Mouse (Mus musculus): ENCODE results near the gene Fzd7. TPM values are rescaled to one million over a fixed set of nuclear protein-coding genes. Genes with fewer than 3 reads are reported as not detected.

The Fzd7 gene
- polyA plus RNA-seq, 1 experiment from 2014 or later = 2.9 TPM

GRCm38 (mm10) chr1:59487651-59488051, 5.4 kb downstream of the Fzd7 start:
- Histone ChIP-seq H3K9ac (ENCODE audit: low read length) (peak overlapping the region; percentile 42; the same call in 1 of the 2 replicates), H3K27ac (ENCODE audit: low read length) (peak overlapping the region; percentile 66), H3K27me3 (ENCODE audit: control insufficient read depth, insufficient read depth, low read length) (peaks cover 10% of the 10 kb centered on the region), H3K36me3 (ENCODE audit: control insufficient read depth, insufficient read depth) (no peaks in the 10 kb centered on the region), H3K9me3 (replicated peaks; ENCODE audit: control insufficient read depth, low read length) (no peaks in the 10 kb centered on the region), H3K4me3 (ENCODE audit: low read length) (peak overlapping the region; percentile 16), H3K4me2 (ENCODE audit: low read depth, low read length) (peak overlapping the region; percentile 52), H3K4me1 (ENCODE audit: control insufficient read depth, insufficient read depth, low read length) (peaks cover 36% of the 10 kb centered on the region)
- WGBS = 6% methylated on average over 10 of the region's 10 CpGs
- no peak for ATAC-seq (replicated peaks; ENCODE audit: extremely low read depth, insufficient read depth, low FRiP score)

- no peaks in the 10 kb centered on the region for H3K36me3 ChIP-seq (ENCODE audit: control insufficient read depth, insufficient read depth)
- WGBS = 45% methylated on average over 4 of the region's 4 CpGs
- H3K4me3 ChIP-seq (ENCODE audit: low read length) = no peak overlapping the region
- H3K4me2 ChIP-seq (ENCODE audit: low read depth, low read length) = no peak overlapping the region
- H3K9ac ChIP-seq (ENCODE audit: low read length) = no peak overlapping the region
- ATAC-seq (replicated peaks; ENCODE audit: extremely low read depth, insufficient read depth, low FRiP score) = no peak
- peaks cover 10% of the 10 kb centered on the region for H3K27me3 ChIP-seq (ENCODE audit: control insufficient read depth, insufficient read depth, low read length)
- H3K4me1 ChIP-seq (ENCODE audit: control insufficient read depth, insufficient read depth, low read length) = peaks cover 31% of the 10 kb centered on the region
- H3K9me3 ChIP-seq (replicated peaks; ENCODE audit: control insufficient read depth, low read length) = no peaks in the 10 kb centered on the region
- peak overlapping the region; percentile 51 for H3K27ac ChIP-seq (ENCODE audit: low read length)
Measured at GRCm38 (mm10) chr1:59488481-59488880, 6.3 kb downstream of the Fzd7 start.

GRCm38 (mm10) chr1:59488991-59489390, 6.8 kb downstream of the Fzd7 start:
- no peaks in the 10 kb centered on the region for H3K36me3 ChIP-seq (ENCODE audit: control insufficient read depth, insufficient read depth)
- H3K27ac ChIP-seq (ENCODE audit: low read length) = no peak overlapping the region; the same call in 1 of the 2 replicates
- H3K4me2 ChIP-seq (ENCODE audit: low read depth, low read length) = no peak overlapping the region
- no peak overlapping the region for H3K4me3 ChIP-seq (ENCODE audit: low read length)
- peaks cover 25% of the 10 kb centered on the region for H3K4me1 ChIP-seq (ENCODE audit: control insufficient read depth, insufficient read depth, low read length)
- H3K27me3 ChIP-seq (ENCODE audit: control insufficient read depth, insufficient read depth, low read length) = peaks cover 7% of the 10 kb centered on the region
- WGBS = 32% methylated on average over 4 of the region's 4 CpGs
- no peak overlapping the region for H3K9ac ChIP-seq (ENCODE audit: low read length)
- H3K9me3 ChIP-seq (replicated peaks; ENCODE audit: control insufficient read depth, low read length) = no peaks in the 10 kb centered on the region
- no peak for ATAC-seq (replicated peaks; ENCODE audit: extremely low read depth, insufficient read depth, low FRiP score)

GRCm38 (mm10) chr1:59491517-59491916, 9.3 kb downstream of the Fzd7 start:
- H3K27ac ChIP-seq (ENCODE audit: low read length) = no peak overlapping the region
- H3K4me3 ChIP-seq (ENCODE audit: low read length) = no peak overlapping the region
- H3K9ac ChIP-seq (ENCODE audit: low read length) = no peak overlapping the region
- peaks cover 17% of the 10 kb centered on the region for H3K4me1 ChIP-seq (ENCODE audit: control insufficient read depth, insufficient read depth, low read length)
- no peaks in the 10 kb centered on the region for H3K36me3 ChIP-seq (ENCODE audit: control insufficient read depth, insufficient read depth)
- H3K4me2 ChIP-seq (ENCODE audit: low read depth, low read length) = no peak overlapping the region
- no peaks in the 10 kb centered on the region; the same call in 1 of the 2 replicates for H3K27me3 ChIP-seq (ENCODE audit: control insufficient read depth, insufficient read depth, low read length)
- H3K9me3 ChIP-seq (replicated peaks; ENCODE audit: control insufficient read depth, low read length) = no peaks in the 10 kb centered on the region
- ATAC-seq (replicated peaks; ENCODE audit: extremely low read depth, insufficient read depth, low FRiP score) = no peak
- 68% methylated on average over 9 of the region's 9 CpGs for WGBS

GRCm38 (mm10) chr1:59492432-59492831, 10.2 kb downstream of the Fzd7 start:
- Histone ChIP-seq H3K4me2 (ENCODE audit: low read depth, low read length) (no peak overlapping the region), H3K27me3 (ENCODE audit: control insufficient read depth, insufficient read depth, low read length) (no peaks in the 10 kb centered on the region; the same call in 1 of the 2 replicates), H3K4me1 (ENCODE audit: control insufficient read depth, insufficient read depth, low read length) (peaks cover 17% of the 10 kb centered on the region), H3K9me3 (replicated peaks; ENCODE audit: control insufficient read depth, low read length) (no peaks in the 10 kb centered on the region), H3K9ac (ENCODE audit: low read length) (no peak overlapping the region), H3K4me3 (ENCODE audit: low read length) (no peak overlapping the region), H3K36me3 (ENCODE audit: control insufficient read depth, insufficient read depth) (no peaks in the 10 kb centered on the region), H3K27ac (ENCODE audit: low read length) (no peak overlapping the region)
- 64% methylated on average over 4 of the region's 4 CpGs for WGBS
- ATAC-seq (replicated peaks; ENCODE audit: extremely low read depth, insufficient read depth, low FRiP score) = no peak

GRCm38 (mm10) chr1:59495970-59496369, 13.7 kb downstream of the Fzd7 start:
- 88% methylated on average over 5 of the region's 5 CpGs for WGBS
- H3K36me3 ChIP-seq (ENCODE audit: control insufficient read depth, insufficient read depth) = no peaks in the 10 kb centered on the region
- no peak overlapping the region for H3K27ac ChIP-seq (ENCODE audit: low read length)
- H3K4me2 ChIP-seq (ENCODE audit: low read depth, low read length) = no peak overlapping the region
- no peaks in the 10 kb centered on the region for H3K27me3 ChIP-seq (ENCODE audit: control insufficient read depth, insufficient read depth, low read length)
- no peak overlapping the region for H3K9ac ChIP-seq (ENCODE audit: low read length)
- no peaks in the 10 kb centered on the region for H3K9me3 ChIP-seq (replicated peaks; ENCODE audit: control insufficient read depth, low read length)
- H3K4me3 ChIP-seq (ENCODE audit: low read length) = no peak overlapping the region
- H3K4me1 ChIP-seq (ENCODE audit: control insufficient read depth, insufficient read depth, low read length) = no peaks in the 10 kb centered on the region
- ATAC-seq (replicated peaks; ENCODE audit: extremely low read depth, insufficient read depth, low FRiP score) = no peak

GRCm38 (mm10) chr1:59497741-59498613, 15.8 kb downstream of the Fzd7 start:
- no peak overlapping the region for H3K27ac ChIP-seq (ENCODE audit: low read length)
- 55% methylated on average over 6 of the region's 6 CpGs for WGBS
- no peak for ATAC-seq (replicated peaks; ENCODE audit: extremely low read depth, insufficient read depth, low FRiP score)
- H3K4me2 ChIP-seq (ENCODE audit: low read depth, low read length) = no peak overlapping the region
- no peaks in the 10 kb centered on the region for H3K4me1 ChIP-seq (ENCODE audit: control insufficient read depth, insufficient read depth, low read length)
- no peaks in the 10 kb centered on the region for H3K27me3 ChIP-seq (ENCODE audit: control insufficient read depth, insufficient read depth, low read length)
- no peak overlapping the region for H3K9ac ChIP-seq (ENCODE audit: low read length)
- no peak overlapping the region for H3K4me3 ChIP-seq (ENCODE audit: low read length)
- no peaks in the 10 kb centered on the region for H3K9me3 ChIP-seq (replicated peaks; ENCODE audit: control insufficient read depth, low read length)
- H3K36me3 ChIP-seq (ENCODE audit: control insufficient read depth, insufficient read depth) = no peaks in the 10 kb centered on the region

- H3K4me2 ChIP-seq (ENCODE audit: low read depth, low read length) = no peak overlapping the region
- no peak overlapping the region for H3K4me3 ChIP-seq (ENCODE audit: low read length)
- no peaks in the 10 kb centered on the region for H3K27me3 ChIP-seq (ENCODE audit: control insufficient read depth, insufficient read depth, low read length)
- no peak overlapping the region for H3K9ac ChIP-seq (ENCODE audit: low read length)
- H3K4me1 ChIP-seq (ENCODE audit: control insufficient read depth, insufficient read depth, low read length) = no peaks in the 10 kb centered on the region
- ATAC-seq (replicated peaks; ENCODE audit: extremely low read depth, insufficient read depth, low FRiP score) = no peak
- no peak overlapping the region for H3K27ac ChIP-seq (ENCODE audit: low read length)
- H3K9me3 ChIP-seq (replicated peaks; ENCODE audit: control insufficient read depth, low read length) = no peaks in the 10 kb centered on the region
- 76% methylated on average over 3 of the region's 3 CpGs for WGBS
- H3K36me3 ChIP-seq (ENCODE audit: control insufficient read depth, insufficient read depth) = no peaks in the 10 kb centered on the region
Measured at GRCm38 (mm10) chr1:59499327-59499726, 17.1 kb downstream of the Fzd7 start.

- Histone ChIP-seq H3K27me3 (ENCODE audit: control insufficient read depth, insufficient read depth, low read length) (no peaks in the 10 kb centered on the region), H3K4me1 (ENCODE audit: control insufficient read depth, insufficient read depth, low read length) (no peaks in the 10 kb centered on the region), H3K36me3 (ENCODE audit: control insufficient read depth, insufficient read depth) (no peaks in the 10 kb centered on the region)
Measured at GRCm38 (mm10) chr1:59502355-59502754, 20.1 kb downstream of the Fzd7 start.

More at GRCm38 (mm10) chr1:59502355-59502754, 20.1 kb downstream of the Fzd7 start:
- Histone ChIP-seq H3K4me2 (ENCODE audit: low read depth, low read length) (no peak overlapping the region), H3K27ac (ENCODE audit: low read length) (no peak overlapping the region), H3K9me3 (replicated peaks; ENCODE audit: control insufficient read depth, low read length) (no peaks in the 10 kb centered on the region), H3K9ac (ENCODE audit: low read length) (no peak overlapping the region), H3K4me3 (ENCODE audit: low read length) (no peak overlapping the region)
- 61% methylated on average over 2 of the region's 2 CpGs for WGBS
- ATAC-seq (replicated peaks; ENCODE audit: extremely low read depth, insufficient read depth, low FRiP score) = no peak
